Mouse (Mus musculus) heart, adult 2 months (tissue): ENCODE measurements around the gene Ndufb3.

ENCODE experiments used
- CTCF ChIP-seq: fragments of 200-600 bp; IDR thresholded peaks from 2 replicates; pipeline ENCODE4 v1.8.1; 2022; ENCODE audit warnings: antibody characterized with exemption, mild to moderate bottlenecking, moderate library complexity
- EP300 ChIP-seq: fragments of 200-500 bp; IDR thresholded peaks from 2 replicates; pipeline ENCODE4 v1.6.1; 2011; ENCODE audit warnings: low read depth, low read length, control low read depth; ENCODE audit not compliant: insufficient read depth
- POLR2A ChIP-seq: fragments of 200-500 bp; IDR thresholded peaks from 2 replicates; pipeline ENCODE4 v1.6.1; 2011; ENCODE audit warnings: mild to moderate bottlenecking, low read depth, low read length, control low read depth; ENCODE audit not compliant: insufficient read depth

GRCm38 (mm10) chr1:58602681-58603080, 16.5 kb downstream of the Ndufb3 start:
- no peak for TF ChIP-seq CTCF
- TF ChIP-seq EP300, result no peak
- TF ChIP-seq POLR2A, result no peak
